Mouse (Mus musculus): ENCODE data around the gene Dhx9. TPM values are rescaled to one million over a fixed set of nuclear protein-coding genes. Genes with fewer than 3 reads are reported as not detected.
A peak's percentile ranks its signal among the peaks of the same experiment; 100 is the strongest.

The Dhx9 gene
- polyA plus RNA-seq, 1 experiment = 57.5 TPM

DNA sequence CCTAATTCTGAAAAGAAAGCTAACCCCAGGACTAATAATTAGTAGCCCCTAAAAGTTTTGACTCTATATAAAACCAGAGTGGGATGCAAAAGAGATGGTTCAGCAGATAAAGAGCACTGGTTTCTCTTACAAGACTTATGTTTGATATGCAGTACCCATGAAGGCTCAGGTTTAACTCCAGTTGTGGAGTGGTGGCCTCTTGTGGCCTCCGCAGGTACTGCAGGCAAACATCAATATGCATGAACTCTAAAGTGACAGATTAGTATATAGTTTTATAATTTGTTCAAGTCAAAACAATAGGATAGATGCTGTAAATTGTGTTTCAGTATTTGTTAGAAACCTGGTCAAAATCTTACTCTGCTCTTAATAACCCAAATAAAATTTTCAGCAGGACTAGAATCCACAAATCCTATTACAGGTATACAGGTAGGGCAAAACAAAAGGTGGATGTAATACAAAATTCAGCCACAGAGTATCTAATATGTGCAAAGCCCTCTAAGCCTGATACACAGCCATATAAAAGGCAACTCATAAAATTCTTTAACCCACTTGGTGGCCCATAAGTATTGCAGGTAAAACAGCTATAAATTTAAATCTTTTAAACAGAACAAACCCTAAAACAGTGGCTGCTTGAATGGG lies 7.0 kb downstream of the Dhx9 start:
- Histone ChIP-seq H3K27ac (ENCODE audit: insufficient read depth, low read length) (no peak overlapping the region), H3K27me3 (ENCODE audit: control insufficient read depth, insufficient read depth, low read length) (no peaks in the 10 kb centered on the region), H3K4me1 (ENCODE audit: control insufficient read depth, insufficient read depth, low read length) (peaks cover 4% of the 10 kb centered on the region; the same call in 1 of the 2 replicates), H3K4me3 (replicated peaks; ENCODE audit: insufficient read depth, low read depth, low read length) (no peak overlapping the region)
- peak; percentile 36 to 52 for DNase-seq
- TF ChIP-seq CTCF (IDR thresholded peaks at IDR 0.05; ENCODE audit: borderline replicate concordance, insufficient read depth, low read depth, low read length) (peak; percentile 63; the same call in 1 of the 2 replicates), POLR2A (IDR thresholded peaks at IDR 0.05; ENCODE audit: borderline replicate concordance, insufficient read depth, low read length) (no peak)
- 35% methylated on average over 1 of the region's 1 CpGs for WGBS

GRCm38 (mm10) chr1:153479296-153479695 lies 8.2 kb downstream of the Dhx9 start:
- DNase-seq = peak in 1 of 2 experiments; percentile 51
- Histone ChIP-seq H3K27me3 (ENCODE audit: control insufficient read depth, insufficient read depth, low read length) (no peaks in the 10 kb centered on the region), H3K27ac (ENCODE audit: insufficient read depth, low read length) (no peak overlapping the region), H3K4me1 (ENCODE audit: control insufficient read depth, insufficient read depth, low read length) (no peaks in the 10 kb centered on the region), H3K4me3 (replicated peaks; ENCODE audit: insufficient read depth, low read depth, low read length) (no peak overlapping the region)
- 11% methylated on average over 1 of the region's 1 CpGs for WGBS
- no peak for TF ChIP-seq CTCF (IDR thresholded peaks at IDR 0.05; ENCODE audit: borderline replicate concordance, insufficient read depth, low read depth, low read length)
- TF ChIP-seq POLR2A (IDR thresholded peaks at IDR 0.05; ENCODE audit: borderline replicate concordance, insufficient read depth, low read length) = no peak

GRCm38 (mm10) chr1:153461796-153462195 lies 25.7 kb downstream of the Dhx9 start:
- Histone ChIP-seq H3K4me1 (ENCODE audit: control insufficient read depth, insufficient read depth, low read length) (no peaks in the 10 kb centered on the region), H3K4me3 (replicated peaks; ENCODE audit: insufficient read depth, low read depth, low read length) (no peak overlapping the region), H3K27me3 (ENCODE audit: control insufficient read depth, insufficient read depth, low read length) (no peaks in the 10 kb centered on the region), H3K27ac (ENCODE audit: insufficient read depth, low read length) (no peak overlapping the region)
- DNase-seq = no peak
- WGBS = 79% methylated on average over 1 of the region's 1 CpGs
- no peak for TF ChIP-seq POLR2A (IDR thresholded peaks at IDR 0.05; ENCODE audit: borderline replicate concordance, insufficient read depth, low read length)
- TF ChIP-seq CTCF (IDR thresholded peaks at IDR 0.05; ENCODE audit: borderline replicate concordance, insufficient read depth, low read depth, low read length) = no peak

- no peak overlapping the region for H3K4me3 ChIP-seq (replicated peaks; ENCODE audit: insufficient read depth, low read depth, low read length)
- H3K27me3 ChIP-seq (ENCODE audit: control insufficient read depth, insufficient read depth, low read length) = no peaks in the 10 kb centered on the region
- DNase-seq = no peak
- H3K4me1 ChIP-seq (ENCODE audit: control insufficient read depth, insufficient read depth, low read length) = no peaks in the 10 kb centered on the region
- H3K27ac ChIP-seq (ENCODE audit: insufficient read depth, low read length) = no peak overlapping the region
- no peak for TF ChIP-seq POLR2A (IDR thresholded peaks at IDR 0.05; ENCODE audit: borderline replicate concordance, insufficient read depth, low read length)
- no peak for TF ChIP-seq CTCF (IDR thresholded peaks at IDR 0.05; ENCODE audit: borderline replicate concordance, insufficient read depth, low read depth, low read length)
- WGBS = 86% methylated on average over 5 of the region's 5 CpGs
These were observed 31.3 kb downstream of the Dhx9 start for GRCm38 (mm10) chr1:153456137-153456536.

GRCm38 (mm10) chr1:153453146-153453642 lies 34.3 kb downstream of the Dhx9 start:
- no peak overlapping the region for H3K4me3 ChIP-seq (replicated peaks; ENCODE audit: insufficient read depth, low read depth, low read length)
- no peaks in the 10 kb centered on the region for H3K27me3 ChIP-seq (ENCODE audit: control insufficient read depth, insufficient read depth, low read length)
- TF ChIP-seq POLR2A (IDR thresholded peaks at IDR 0.05; ENCODE audit: borderline replicate concordance, insufficient read depth, low read length) = no peak
- TF ChIP-seq CTCF (IDR thresholded peaks at IDR 0.05; ENCODE audit: borderline replicate concordance, insufficient read depth, low read depth, low read length) = no peak
- DNase-seq = no peak
- H3K4me1 ChIP-seq (ENCODE audit: control insufficient read depth, insufficient read depth, low read length) = no peaks in the 10 kb centered on the region
- WGBS = 89% methylated on average over 3 of the region's 3 CpGs
- no peak overlapping the region for H3K27ac ChIP-seq (ENCODE audit: insufficient read depth, low read length)

GRCm38 (mm10) chr1:153451237-153452154 lies 36.0 kb downstream of the Dhx9 start:
- 73% methylated on average over 10 of the region's 10 CpGs for WGBS
- Histone ChIP-seq H3K27me3 (ENCODE audit: control insufficient read depth, insufficient read depth, low read length) (no peaks in the 10 kb centered on the region), H3K27ac (ENCODE audit: insufficient read depth, low read length) (no peak overlapping the region), H3K4me3 (replicated peaks; ENCODE audit: insufficient read depth, low read depth, low read length) (no peak overlapping the region), H3K4me1 (ENCODE audit: control insufficient read depth, insufficient read depth, low read length) (no peaks in the 10 kb centered on the region)
- DNase-seq = peak in 1 of 2 experiments; percentile 15
- peak; percentile 82 for TF ChIP-seq CTCF (IDR thresholded peaks at IDR 0.05; ENCODE audit: borderline replicate concordance, insufficient read depth, low read depth, low read length)
- no peak for TF ChIP-seq POLR2A (IDR thresholded peaks at IDR 0.05; ENCODE audit: borderline replicate concordance, insufficient read depth, low read length)

DNA sequence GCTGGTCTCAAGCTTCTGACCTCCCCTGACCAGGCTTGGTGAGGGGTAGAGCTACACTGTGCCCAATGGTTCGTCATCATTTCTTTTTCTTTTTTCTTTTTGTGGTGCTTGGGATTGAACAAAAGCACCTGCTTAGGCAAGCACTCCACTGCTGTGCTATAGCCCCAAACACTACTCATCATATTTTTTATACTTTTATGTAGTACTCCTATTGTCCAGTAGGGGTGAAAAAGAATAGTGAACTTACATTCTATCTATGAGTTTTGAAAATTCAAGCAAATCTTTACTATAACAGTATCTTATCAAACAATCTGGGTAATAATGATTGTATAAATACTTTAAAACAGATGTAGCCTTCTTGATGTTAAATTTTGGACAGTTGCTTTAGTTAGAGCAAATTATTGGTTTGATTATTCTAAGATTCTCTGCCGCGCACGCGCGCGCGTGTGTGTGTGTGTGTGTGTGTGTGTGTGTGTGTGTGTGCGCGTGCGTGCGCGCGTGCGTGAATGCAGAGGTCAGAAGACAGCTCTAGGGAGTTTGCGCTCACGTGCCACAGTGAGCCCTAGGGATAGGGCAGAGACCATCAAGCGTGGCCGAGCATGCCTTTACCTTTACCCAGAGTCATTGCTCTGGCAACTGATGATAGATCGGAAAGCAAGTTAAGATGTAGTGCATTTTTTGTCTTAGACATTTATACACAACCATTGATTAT lies 41.2 kb downstream of the Dhx9 start:
- TF ChIP-seq CTCF (IDR thresholded peaks at IDR 0.05; ENCODE audit: borderline replicate concordance, insufficient read depth, low read depth, low read length) = no peak
- TF ChIP-seq POLR2A (IDR thresholded peaks at IDR 0.05; ENCODE audit: borderline replicate concordance, insufficient read depth, low read length) = no peak
- WGBS = 96% methylated on average over 20 of the region's 20 CpGs
- no peaks in the 10 kb centered on the region for H3K27me3 ChIP-seq (ENCODE audit: control insufficient read depth, insufficient read depth, low read length)
- H3K4me3 ChIP-seq (replicated peaks; ENCODE audit: insufficient read depth, low read depth, low read length) = no peak overlapping the region
- DNase-seq = no peak
- H3K27ac ChIP-seq (ENCODE audit: insufficient read depth, low read length) = no peak overlapping the region
- H3K4me1 ChIP-seq (ENCODE audit: control insufficient read depth, insufficient read depth, low read length) = no peaks in the 10 kb centered on the region
